Comparison of ENCODE assay signal across 22 mouse cellular contexts in the genomic region with DNA sequence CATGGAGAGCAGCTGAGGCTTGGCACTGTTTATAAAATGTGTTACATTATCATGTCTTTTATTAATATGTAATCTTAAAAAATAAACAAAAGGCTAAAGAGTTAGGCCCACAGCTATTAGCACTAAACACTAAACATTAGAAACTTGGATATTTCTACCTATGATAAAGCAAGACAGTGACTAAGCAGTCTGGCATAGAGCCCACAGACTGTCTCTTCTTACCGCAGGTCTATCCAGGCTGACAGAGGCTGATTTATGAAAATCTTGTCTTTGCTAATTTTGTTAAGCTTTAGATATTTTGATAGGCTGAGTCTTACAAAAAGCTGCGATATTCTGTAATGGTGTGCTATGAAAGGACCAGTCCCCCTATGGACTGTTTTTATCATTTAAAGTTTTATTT. TPM values are rescaled to one million over a fixed set of nuclear protein-coding genes. Genes with fewer than 3 reads are reported as not detected.
"Had no signal": no experiment of that assay in that cellular context is flagged by ENCODE, and none has a peak within 500 bp of the region (broad histone marks: within the 10 kb centered on the region; RNA-seq: fewer than 3 reads in every experiment).

No protein-coding gene starts in this region.

- H3K27ac ChIP-seq: left cerebral cortex, adult 2 months; limb, embryonic 10.5 days; liver, embryonic 15.5 days; midbrain, embryonic 12.5 days; neural tube, embryonic 13.5 days had no signal

- H3K27me3 ChIP-seq: midbrain, embryonic 12.5 days; neural tube, embryonic 13.5 days had no signal

- H3K4me1 ChIP-seq: limb, embryonic 10.5 days; liver, embryonic 15.5 days; midbrain, embryonic 12.5 days; neural tube, embryonic 13.5 days had no signal

- H3K4me3 ChIP-seq: left cerebral cortex, adult 2 months; limb, embryonic 10.5 days; liver, embryonic 15.5 days; midbrain, embryonic 12.5 days; neural tube, embryonic 13.5 days had no signal

- H3K9me3 ChIP-seq: limb, embryonic 10.5 days; liver, embryonic 15.5 days; midbrain, embryonic 12.5 days; neural tube, embryonic 13.5 days had no signal

- ATAC-seq: lung, postnatal 0 days; midbrain, embryonic 16.5 days had no signal

- DNase-seq: kidney, postnatal 10 days; lung, adult 2 months; lung, postnatal 36 days; retina, postnatal 1 day; right cerebral cortex, postnatal 4 days; spleen, adult 18-20 months; thymus, adult 18-20 months; thymus, postnatal 14 days had no signal

- H3K36me3 ChIP-seq: limb, embryonic 10.5 days; liver, embryonic 15.5 days; midbrain, embryonic 12.5 days; neural tube, embryonic 13.5 days had no signal

RNA-seq across cellular contexts. Expression of a gene that starts 11.7 kb away (rescaled TPM):
- total RNA-seq: layer of hippocampus, adult 8-10 months; layer of hippocampus, postnatal 14 days; left cerebral cortex, adult 2 months; left cerebral cortex, postnatal 14 days had no signal
- polyA plus RNA-seq: kidney, embryonic 14.5 days; limb, embryonic 10.5 days; limb, embryonic 14.5 days; liver, embryonic 11.5 days; midbrain, embryonic 12.5 days; midbrain, embryonic 16.5 days; neural tube, embryonic 13.5 days; stomach, embryonic 14.5 days had no signal

RNA-seq across cellular contexts. Expression of a gene that starts 13.0 kb away (rescaled TPM):
- total RNA-seq: layer of hippocampus, postnatal 14 days; left cerebral cortex, adult 2 months; left cerebral cortex, postnatal 14 days had no signal
- polyA plus RNA-seq: kidney, embryonic 14.5 days; limb, embryonic 10.5 days; midbrain, embryonic 12.5 days; midbrain, embryonic 16.5 days; neural tube, embryonic 13.5 days had no signal

RNA-seq across cellular contexts. Expression of a gene that starts 16.2 kb away (rescaled TPM):
- total RNA-seq: layer of hippocampus, postnatal 14 days; left cerebral cortex, adult 2 months; left cerebral cortex, postnatal 14 days had no signal
- polyA plus RNA-seq: kidney, embryonic 14.5 days; limb, embryonic 10.5 days; liver, embryonic 11.5 days; liver, embryonic 15.5 days; midbrain, embryonic 12.5 days; midbrain, embryonic 16.5 days; stomach, embryonic 14.5 days had no signal
